Mouse (Mus musculus): ENCODE data around the gene Ackr3. TPM values are rescaled to one million over a fixed set of nuclear protein-coding genes. Genes with fewer than 3 reads are reported as not detected.

Ackr3 gene
- polyA plus RNA-seq, 1 experiment from 2014 or later: 54.8 TPM

GRCm38 (mm10) chr1:90228323-90228697 lies 24.5 kb downstream of the Ackr3 start:
- TF ChIP-seq CTCF (IDR thresholded peaks at IDR 0.05): no peak
- no peak for TF ChIP-seq EP300 (IDR thresholded peaks at IDR 0.05)
- Histone ChIP-seq H3K27ac (ENCODE audit: low read length) (no peak overlapping the region), H3K9ac (replicated peaks; ENCODE audit: low read depth) (no peak overlapping the region), H3K36me3 (ENCODE audit: insufficient read depth, low read length) (no peaks in the 10 kb centered on the region), H3K4me1 (ENCODE audit: insufficient read depth, low read depth, low read length) (no peaks in the 10 kb centered on the region), H3K4me3 (ENCODE audit: low read depth, low read length) (no peak overlapping the region), H3K27me3 (replicated peaks; ENCODE audit: insufficient read depth, low read length) (no peaks in the 10 kb centered on the region), H3K4me2 (replicated peaks; ENCODE audit: low read depth, low read length) (no peak overlapping the region), H3K9me3 (ENCODE audit: low read length) (no peaks in the 10 kb centered on the region)
- WGBS: 39% methylated on average over 9 of the region's 9 CpGs
- no peak for DNase-seq (ENCODE audit: low spot score)
- ATAC-seq: no peak

GRCm38 (mm10) chr1:90230611-90231010 lies 26.8 kb downstream of the Ackr3 start:
- H3K9me3 ChIP-seq (ENCODE audit: low read length): no peaks in the 10 kb centered on the region
- H3K4me2 ChIP-seq (replicated peaks; ENCODE audit: low read depth, low read length): no peak overlapping the region
- no peak for ATAC-seq
- H3K4me3 ChIP-seq (ENCODE audit: low read depth, low read length): no peak overlapping the region
- no peaks in the 10 kb centered on the region for H3K4me1 ChIP-seq (ENCODE audit: insufficient read depth, low read depth, low read length)
- 86% methylated on average over 4 of the region's 4 CpGs for WGBS
- TF ChIP-seq CTCF (IDR thresholded peaks at IDR 0.05) (no peak), EP300 (IDR thresholded peaks at IDR 0.05) (no peak)
- H3K27ac ChIP-seq (ENCODE audit: low read length): no peak overlapping the region
- H3K9ac ChIP-seq (replicated peaks; ENCODE audit: low read depth): no peak overlapping the region
- no peaks in the 10 kb centered on the region for H3K36me3 ChIP-seq (ENCODE audit: insufficient read depth, low read length)
- H3K27me3 ChIP-seq (replicated peaks; ENCODE audit: insufficient read depth, low read length): no peaks in the 10 kb centered on the region
- DNase-seq (ENCODE audit: low spot score): no peak

GRCm38 (mm10) chr1:90231591-90232490 lies 28.1 kb downstream of the Ackr3 start:
- H3K9ac ChIP-seq (replicated peaks; ENCODE audit: low read depth): no peak overlapping the region
- WGBS: 72% methylated on average over 22 of the region's 22 CpGs
- no peak overlapping the region for H3K4me3 ChIP-seq (ENCODE audit: low read depth, low read length)
- no peak overlapping the region for H3K4me2 ChIP-seq (replicated peaks; ENCODE audit: low read depth, low read length)
- ATAC-seq: no peak
- H3K27ac ChIP-seq (ENCODE audit: low read length): no peak overlapping the region
- DNase-seq (ENCODE audit: low spot score): no peak
- no peaks in the 10 kb centered on the region for H3K27me3 ChIP-seq (replicated peaks; ENCODE audit: insufficient read depth, low read length)
- TF ChIP-seq EP300 (IDR thresholded peaks at IDR 0.05): no peak
- no peak for TF ChIP-seq CTCF (IDR thresholded peaks at IDR 0.05)
- no peaks in the 10 kb centered on the region for H3K9me3 ChIP-seq (ENCODE audit: low read length)
- H3K4me1 ChIP-seq (ENCODE audit: insufficient read depth, low read depth, low read length): no peaks in the 10 kb centered on the region
- no peaks in the 10 kb centered on the region for H3K36me3 ChIP-seq (ENCODE audit: insufficient read depth, low read length)

GRCm38 (mm10) chr1:90232491-90232885 lies 28.7 kb downstream of the Ackr3 start:
- ATAC-seq: no peak
- H3K4me1 ChIP-seq (ENCODE audit: insufficient read depth, low read depth, low read length): no peaks in the 10 kb centered on the region

GRCm38 (mm10) chr1:90234620-90235054 lies 30.9 kb downstream of the Ackr3 start:
- TF ChIP-seq CTCF (IDR thresholded peaks at IDR 0.05) (no peak), EP300 (IDR thresholded peaks at IDR 0.05) (peak; percentile 73)
- Histone ChIP-seq H3K9me3 (ENCODE audit: low read length) (no peaks in the 10 kb centered on the region), H3K4me3 (ENCODE audit: low read depth, low read length) (no peak overlapping the region), H3K27me3 (replicated peaks; ENCODE audit: insufficient read depth, low read length) (no peaks in the 10 kb centered on the region), H3K36me3 (ENCODE audit: insufficient read depth, low read length) (no peaks in the 10 kb centered on the region), H3K4me2 (replicated peaks; ENCODE audit: low read depth, low read length) (no peak overlapping the region), H3K9ac (replicated peaks; ENCODE audit: low read depth) (no peak overlapping the region), H3K4me1 (ENCODE audit: insufficient read depth, low read depth, low read length) (no peaks in the 10 kb centered on the region), H3K27ac (ENCODE audit: low read length) (no peak overlapping the region)
- ATAC-seq (peak; percentile 52; the same call in 1 of the 2 replicates), DNase-seq (ENCODE audit: low spot score) (peak; percentile 62)
- 59% methylated on average over 11 of the region's 11 CpGs for WGBS

More at GRCm38 (mm10) chr1:90232491-90232885, 28.7 kb downstream of the Ackr3 start:
- Histone ChIP-seq H3K4me3 (ENCODE audit: low read depth, low read length) (no peak overlapping the region), H3K36me3 (ENCODE audit: insufficient read depth, low read length) (no peaks in the 10 kb centered on the region), H3K9me3 (ENCODE audit: low read length) (no peaks in the 10 kb centered on the region), H3K27ac (ENCODE audit: low read length) (no peak overlapping the region), H3K27me3 (replicated peaks; ENCODE audit: insufficient read depth, low read length) (no peaks in the 10 kb centered on the region), H3K9ac (replicated peaks; ENCODE audit: low read depth) (no peak overlapping the region), H3K4me2 (replicated peaks; ENCODE audit: low read depth, low read length) (no peak overlapping the region)
- no peak for DNase-seq (ENCODE audit: low spot score)
- TF ChIP-seq EP300 (IDR thresholded peaks at IDR 0.05) (no peak), CTCF (IDR thresholded peaks at IDR 0.05) (no peak)

- 100% methylated on average over 2 of the region's 2 CpGs for WGBS
These were observed 32.9 kb downstream of the Ackr3 start for GRCm38 (mm10) chr1:90236640-90237039.

More at GRCm38 (mm10) chr1:90236640-90237039, 32.9 kb downstream of the Ackr3 start:
- Histone ChIP-seq H3K36me3 (ENCODE audit: insufficient read depth, low read length) (no peaks in the 10 kb centered on the region), H3K4me3 (ENCODE audit: low read depth, low read length) (no peak overlapping the region), H3K9me3 (ENCODE audit: low read length) (no peaks in the 10 kb centered on the region), H3K4me2 (replicated peaks; ENCODE audit: low read depth, low read length) (no peak overlapping the region), H3K4me1 (ENCODE audit: insufficient read depth, low read depth, low read length) (no peaks in the 10 kb centered on the region), H3K9ac (replicated peaks; ENCODE audit: low read depth) (no peak overlapping the region), H3K27me3 (replicated peaks; ENCODE audit: insufficient read depth, low read length) (no peaks in the 10 kb centered on the region), H3K27ac (ENCODE audit: low read length) (no peak overlapping the region)
- ATAC-seq (no peak), DNase-seq (ENCODE audit: low spot score) (no peak)
- TF ChIP-seq CTCF (IDR thresholded peaks at IDR 0.05) (no peak), EP300 (IDR thresholded peaks at IDR 0.05) (no peak)
